Mouse (Mus musculus): ENCODE measurements around the gene Cfap126. TPM values are rescaled to one million over a fixed set of nuclear protein-coding genes. Genes with fewer than 3 reads are reported as not detected.
"Not testable (repeated sequence)": the region's sequence is repeated elsewhere in the genome, so short reads cannot be mapped to it uniquely, and the experiment has no call there.

The Cfap126 gene
- polyA plus RNA-seq (2015; fragmentation: Nextera tagmentation; extraction: Ambion mirVana): 2.9 and 3.0 TPM in 2 replicates

DNA sequence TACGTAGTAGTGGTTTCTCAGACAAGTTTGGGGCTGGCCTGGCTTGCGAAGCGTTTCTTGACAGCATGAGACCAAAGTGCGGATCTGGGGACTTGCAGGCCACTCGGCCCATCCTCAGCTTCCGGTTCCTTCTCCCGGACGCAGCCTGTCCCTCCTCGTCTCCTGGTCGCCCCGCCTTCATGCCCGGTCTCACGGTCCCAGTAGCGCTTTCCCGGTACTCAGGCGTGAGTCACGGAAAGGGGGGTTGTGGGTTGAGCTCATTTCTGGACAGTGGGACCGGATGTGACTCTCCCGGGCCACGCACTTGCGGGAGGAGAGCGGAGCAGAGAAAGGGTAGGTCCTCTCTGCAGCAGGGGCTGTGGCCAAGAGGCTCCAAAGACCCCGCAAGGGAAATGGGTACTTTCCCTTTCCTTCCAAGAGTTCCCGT, at the start of gene Cfap126:
Gene Cfap126, plus strand, starts transcription at position 46 of the 427 bp plus-strand sequence.
- Histone ChIP-seq H3K4me1 (ENCODE audit: insufficient read depth, low read length) (peaks cover 14% of the 10 kb centered on the region), H3K27me3 (ENCODE audit: insufficient read depth, low read length) (no peaks in the 10 kb centered on the region), H3K4me3 (ENCODE audit: low read length) (peak within 1 kb of the TSS; percentile 49), H3K27ac (ENCODE audit: low read length) (peak within 1 kb of the TSS; percentile 75), H3K36me3 (ENCODE audit: insufficient read depth, low read length) (no peaks in the 10 kb centered on the region), H3K4me2 (replicated peaks; ENCODE audit: low read depth, low read length) (peak within 1 kb of the TSS; percentile 58), H3K9ac (replicated peaks; ENCODE audit: low read length) (peak within 1 kb of the TSS; percentile 69), H3K9me3 (ENCODE audit: low read length) (no peaks in the 10 kb centered on the region)
- under 1% methylated on average over 24 of the region's 24 CpGs for WGBS
- peak; percentile 58 for ATAC-seq (ENCODE audit: low FRiP score, low TSS enrichment)

DNA sequence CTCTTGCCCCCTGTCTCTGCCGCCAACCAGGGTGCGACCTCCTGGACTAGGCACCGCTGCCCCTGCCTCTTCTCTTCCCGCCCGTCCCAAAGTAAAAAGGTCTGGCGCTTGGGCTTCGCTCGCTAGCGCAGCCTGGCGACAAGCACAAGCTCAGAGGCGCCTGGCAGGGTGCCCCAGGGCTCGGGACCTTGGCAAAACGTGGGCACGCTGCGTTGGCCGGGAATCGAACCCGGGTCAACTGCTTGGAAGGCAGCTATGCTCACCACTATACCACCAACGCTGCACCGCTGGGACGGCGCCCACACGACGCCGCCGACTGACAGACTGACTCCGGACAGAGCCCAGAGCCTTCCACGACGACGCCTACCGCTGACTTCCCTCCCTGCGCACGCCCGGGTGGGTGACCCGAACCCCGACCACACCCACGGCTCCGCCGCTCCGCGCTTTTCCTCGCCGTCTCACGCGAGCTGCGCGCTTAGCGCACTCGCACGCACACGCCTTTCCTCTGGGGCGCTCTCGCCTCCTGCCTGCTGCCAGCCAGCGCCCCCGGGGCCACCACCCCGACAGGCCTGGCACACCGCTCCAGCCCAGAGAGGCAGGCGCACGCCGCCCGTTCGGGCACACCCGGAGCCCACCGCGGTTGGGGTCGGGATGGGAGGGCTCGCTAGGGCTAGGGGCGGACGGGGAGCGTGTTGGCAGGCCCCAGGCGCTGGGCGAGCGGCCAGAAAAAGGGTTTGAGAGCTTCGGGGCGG, 49.1 kb upstream of the Cfap126 start, which contains the start of gene Fcgr3:
Gene Fcgr3, minus strand, starts transcription at position 445 of the 752 bp plus-strand sequence.
- not testable (repeated sequence) for H3K27ac ChIP-seq (ENCODE audit: low read length); H3K9me3 ChIP-seq (ENCODE audit: low read length); H3K36me3 ChIP-seq (ENCODE audit: insufficient read depth, low read length); H3K4me1 ChIP-seq (ENCODE audit: insufficient read depth, low read length)
- H3K4me2 ChIP-seq (replicated peaks; ENCODE audit: low read depth, low read length): peak within 1 kb of the TSS; percentile 51
- peak within 1 kb of the TSS; percentile 43 for H3K4me3 ChIP-seq (ENCODE audit: low read length)
- peak; percentile 66 for ATAC-seq (ENCODE audit: low FRiP score, low TSS enrichment)
- 1% methylated on average over 40 of the region's 75 CpGs for WGBS
- 0 out of 2 replicates have a peak within 1 kb of the TSS, but pooled peaks have one; percentile 2 for H3K9ac ChIP-seq (replicated peaks; ENCODE audit: low read length)
- peaks cover 27% of the 10 kb centered on the region for H3K27me3 ChIP-seq (ENCODE audit: insufficient read depth, low read length)

DNA sequence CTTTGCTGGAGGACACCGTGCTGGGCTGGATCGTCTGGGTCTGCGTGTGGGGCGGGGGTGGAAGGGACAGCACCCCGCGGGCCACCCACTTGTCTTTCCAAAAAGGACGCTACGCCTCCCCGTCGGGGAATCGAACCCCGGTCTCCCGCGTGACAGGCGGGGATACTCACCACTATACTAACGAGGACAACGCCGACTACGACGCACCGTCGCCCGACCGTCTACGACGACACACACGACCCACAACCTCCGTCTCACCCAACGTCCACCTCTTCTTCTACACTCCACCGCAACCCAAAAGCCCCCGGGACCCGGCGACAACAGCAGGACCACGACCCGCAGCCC, 48.5 kb upstream of the Cfap126 start:
- not testable (repeated sequence) for H3K9me3 ChIP-seq (ENCODE audit: low read length); H3K9ac ChIP-seq (replicated peaks; ENCODE audit: low read length); H3K27ac ChIP-seq (ENCODE audit: low read length); H3K4me1 ChIP-seq (ENCODE audit: insufficient read depth, low read length); H3K36me3 ChIP-seq (ENCODE audit: insufficient read depth, low read length)
- H3K4me2 ChIP-seq (replicated peaks; ENCODE audit: low read depth, low read length): peak overlapping the region; percentile 40
- ATAC-seq (ENCODE audit: low FRiP score, low TSS enrichment): peak; percentile 40
- WGBS: under 1% methylated on average over 15 of the region's 35 CpGs
- H3K27me3 ChIP-seq (ENCODE audit: insufficient read depth, low read length): peaks cover 31% of the 10 kb centered on the region
- peak overlapping the region; percentile 27; the same call in 1 of the 2 replicates for H3K4me3 ChIP-seq (ENCODE audit: low read length)

DNA sequence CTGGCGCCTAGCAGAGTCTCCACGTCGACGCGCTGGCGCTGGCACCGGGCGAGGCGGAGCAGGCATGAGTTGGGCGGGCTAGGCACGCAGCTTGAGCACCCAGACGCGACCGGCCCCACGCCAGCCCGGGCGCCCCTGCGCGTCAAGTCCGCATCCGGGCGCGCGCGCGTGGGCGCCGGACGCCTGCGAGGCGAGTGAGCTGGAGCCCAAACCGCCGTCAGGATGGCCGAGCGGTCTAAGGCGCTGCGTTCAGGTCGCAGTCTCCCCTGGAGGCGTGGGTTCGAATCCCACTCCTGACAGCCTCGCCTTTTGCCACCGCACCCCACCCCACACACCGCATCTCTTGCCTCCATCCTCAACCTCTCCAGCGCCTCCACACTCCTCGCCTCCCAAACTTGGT, 48.0 kb upstream of the Cfap126 start:
- not testable (repeated sequence) for H3K9ac ChIP-seq (replicated peaks; ENCODE audit: low read length); H3K4me1 ChIP-seq (ENCODE audit: insufficient read depth, low read length); H3K9me3 ChIP-seq (ENCODE audit: low read length); H3K27ac ChIP-seq (ENCODE audit: low read length); H3K36me3 ChIP-seq (ENCODE audit: insufficient read depth, low read length)
- WGBS: 7% methylated on average over 26 of the region's 45 CpGs
- Histone ChIP-seq H3K27me3 (ENCODE audit: insufficient read depth, low read length) (peaks cover 31% of the 10 kb centered on the region), H3K4me2 (replicated peaks; ENCODE audit: low read depth, low read length) (peak overlapping the region; percentile 37; the same call in 1 of the 2 replicates), H3K4me3 (ENCODE audit: low read length) (peak overlapping the region; percentile 36)
- peak; percentile 1 for ATAC-seq (ENCODE audit: low FRiP score, low TSS enrichment)

DNA sequence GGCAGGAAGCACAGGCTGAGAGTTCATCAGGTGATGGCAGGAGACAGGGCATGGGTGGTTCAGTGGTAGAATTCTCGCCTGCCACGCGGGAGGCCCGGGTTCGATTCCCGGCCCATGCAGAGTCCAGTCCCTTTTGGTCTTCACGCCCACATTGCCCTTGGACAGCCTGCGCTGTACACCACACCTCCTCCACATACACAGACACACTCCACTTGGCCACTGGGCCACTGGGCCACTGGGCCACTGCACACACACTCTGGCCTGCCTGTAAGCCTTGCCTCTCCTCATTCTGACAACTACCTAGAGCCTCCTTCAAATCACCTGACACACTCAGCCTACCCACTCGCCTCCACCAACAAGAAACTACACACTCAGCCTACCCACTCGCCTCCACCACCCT, 47.1 kb upstream of the Cfap126 start:
- ATAC-seq (ENCODE audit: low FRiP score, low TSS enrichment): peak; percentile 43
- H3K9me3 ChIP-seq (ENCODE audit: low read length); H3K36me3 ChIP-seq (ENCODE audit: insufficient read depth, low read length); H3K4me2 ChIP-seq (replicated peaks; ENCODE audit: low read depth, low read length); H3K4me1 ChIP-seq (ENCODE audit: insufficient read depth, low read length); H3K4me3 ChIP-seq (ENCODE audit: low read length); H3K27ac ChIP-seq (ENCODE audit: low read length); H3K9ac ChIP-seq (replicated peaks; ENCODE audit: low read length): not testable (repeated sequence)
- H3K27me3 ChIP-seq (ENCODE audit: insufficient read depth, low read length): peaks cover 34% of the 10 kb centered on the region
- WGBS: 19% methylated on average over 2 of the region's 10 CpGs

DNA sequence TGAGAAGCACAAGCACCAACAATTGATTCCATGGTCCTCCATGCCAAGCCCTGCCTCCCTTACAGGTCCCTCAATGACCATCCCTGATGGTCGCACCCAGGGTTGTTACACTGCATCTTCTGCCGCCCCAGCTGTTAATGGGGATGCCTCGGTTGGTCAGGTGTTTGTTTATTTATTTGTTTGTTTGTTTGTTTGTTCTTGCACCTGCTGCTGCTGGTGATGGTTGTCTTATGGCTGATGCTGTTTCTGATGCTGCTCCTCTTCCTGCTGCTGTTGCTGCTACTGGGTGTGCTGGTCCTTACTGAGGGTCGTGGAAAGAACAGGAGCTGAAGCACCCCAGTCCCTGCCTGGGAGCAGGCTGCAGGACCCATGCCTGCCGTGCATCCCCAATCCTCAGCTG, 45.8 kb upstream of the Cfap126 start:
- H3K4me3 ChIP-seq (ENCODE audit: low read length); H3K9ac ChIP-seq (replicated peaks; ENCODE audit: low read length); ATAC-seq (ENCODE audit: low FRiP score, low TSS enrichment); H3K36me3 ChIP-seq (ENCODE audit: insufficient read depth, low read length); H3K4me1 ChIP-seq (ENCODE audit: insufficient read depth, low read length); H3K27ac ChIP-seq (ENCODE audit: low read length); H3K4me2 ChIP-seq (replicated peaks; ENCODE audit: low read depth, low read length); H3K9me3 ChIP-seq (ENCODE audit: low read length): not testable (repeated sequence)
- H3K27me3 ChIP-seq (ENCODE audit: insufficient read depth, low read length): peaks cover 34% of the 10 kb centered on the region
- 36% methylated on average over 5 of the region's 5 CpGs for WGBS

DNA sequence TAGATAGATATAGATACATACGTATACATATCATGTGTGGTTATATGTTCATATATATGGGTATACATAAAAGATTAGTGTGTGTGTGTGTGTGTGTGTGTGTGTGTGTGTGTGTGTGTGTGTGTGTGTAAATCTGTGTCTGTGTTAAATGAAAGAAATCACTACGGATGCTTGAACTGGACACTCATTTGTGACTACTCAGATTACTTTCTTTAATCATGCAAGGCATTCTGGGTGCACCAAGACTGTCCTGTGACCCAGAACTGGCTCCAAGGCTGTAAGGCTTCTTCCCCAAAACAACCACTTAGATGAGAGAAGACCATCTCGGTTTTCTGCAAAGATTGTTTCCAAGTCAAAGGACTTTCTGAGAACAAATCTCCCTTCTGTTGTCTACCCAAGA, 44.2 kb upstream of the Cfap126 start:
- Histone ChIP-seq H3K27me3 (ENCODE audit: insufficient read depth, low read length) (peaks cover 29% of the 10 kb centered on the region), H3K4me3 (ENCODE audit: low read length) (0 out of 2 replicates have a peak overlapping the region, but pooled peaks have one; percentile 0)
- H3K9me3 ChIP-seq (ENCODE audit: low read length); H3K9ac ChIP-seq (replicated peaks; ENCODE audit: low read length); H3K36me3 ChIP-seq (ENCODE audit: insufficient read depth, low read length); H3K27ac ChIP-seq (ENCODE audit: low read length); H3K4me2 ChIP-seq (replicated peaks; ENCODE audit: low read depth, low read length); H3K4me1 ChIP-seq (ENCODE audit: insufficient read depth, low read length); ATAC-seq (ENCODE audit: low FRiP score, low TSS enrichment): not testable (repeated sequence)
- WGBS: 48% methylated on average over 3 of the region's 3 CpGs

DNA sequence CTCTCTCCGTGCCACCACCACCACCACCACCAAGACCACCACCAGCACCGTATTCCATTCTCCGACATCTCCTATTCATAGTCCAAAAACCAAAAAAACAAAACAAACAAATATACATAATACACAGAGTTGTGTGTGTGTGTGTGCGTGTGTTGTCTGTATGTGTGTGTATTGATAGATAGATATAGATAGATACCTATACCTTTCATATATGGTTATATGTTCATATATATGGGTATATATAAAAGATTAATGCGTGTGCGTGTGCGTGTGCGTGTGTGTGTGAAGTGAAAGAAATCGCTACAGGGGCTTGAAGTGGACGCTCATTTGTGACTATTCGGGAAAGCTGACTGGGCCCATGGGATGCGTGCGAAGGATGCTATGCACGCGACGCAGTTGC, 42.8 kb upstream of the Cfap126 start:
- H3K9ac ChIP-seq (replicated peaks; ENCODE audit: low read length); ATAC-seq (ENCODE audit: low FRiP score, low TSS enrichment); H3K4me2 ChIP-seq (replicated peaks; ENCODE audit: low read depth, low read length); H3K4me1 ChIP-seq (ENCODE audit: insufficient read depth, low read length); H3K9me3 ChIP-seq (ENCODE audit: low read length); H3K27ac ChIP-seq (ENCODE audit: low read length); H3K36me3 ChIP-seq (ENCODE audit: insufficient read depth, low read length); H3K4me3 ChIP-seq (ENCODE audit: low read length): not testable (repeated sequence)
- WGBS: 26% methylated on average over 11 of the region's 16 CpGs
- peaks cover 26% of the 10 kb centered on the region for H3K27me3 ChIP-seq (ENCODE audit: insufficient read depth, low read length)

DNA sequence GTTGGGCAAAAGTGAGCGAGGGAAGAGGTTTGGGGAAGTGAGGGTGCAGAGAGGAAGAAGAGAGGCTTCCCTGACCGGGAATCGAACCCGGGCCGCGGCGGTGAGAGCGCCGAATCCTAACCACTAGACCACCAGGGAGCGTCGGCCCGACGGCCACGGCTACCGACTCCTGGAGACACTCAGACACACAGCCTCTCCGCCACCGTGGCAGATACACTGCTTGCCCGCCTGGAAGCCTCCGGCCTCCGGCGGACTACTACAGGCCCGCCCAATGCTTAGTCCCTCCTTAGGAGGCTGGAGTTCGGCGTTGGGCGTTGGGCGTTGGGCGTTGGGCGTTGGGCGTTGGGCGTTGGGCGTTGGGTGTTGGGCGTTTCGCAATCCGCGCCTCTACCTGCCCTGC, 42.0 kb upstream of the Cfap126 start:
- 0 out of 2 replicates have a peak overlapping the region, but pooled peaks have one; percentile 10 for H3K4me2 ChIP-seq (replicated peaks; ENCODE audit: low read depth, low read length)
- H3K27me3 ChIP-seq (ENCODE audit: insufficient read depth, low read length): peaks cover 23% of the 10 kb centered on the region
- H3K9me3 ChIP-seq (ENCODE audit: low read length); H3K9ac ChIP-seq (replicated peaks; ENCODE audit: low read length); H3K27ac ChIP-seq (ENCODE audit: low read length); H3K4me1 ChIP-seq (ENCODE audit: insufficient read depth, low read length); H3K36me3 ChIP-seq (ENCODE audit: insufficient read depth, low read length); H3K4me3 ChIP-seq (ENCODE audit: low read length): not testable (repeated sequence)
- peak; percentile 57 for ATAC-seq (ENCODE audit: low FRiP score, low TSS enrichment)
- no CpG with 5 or more reads among the region's 35 CpGs for WGBS

DNA sequence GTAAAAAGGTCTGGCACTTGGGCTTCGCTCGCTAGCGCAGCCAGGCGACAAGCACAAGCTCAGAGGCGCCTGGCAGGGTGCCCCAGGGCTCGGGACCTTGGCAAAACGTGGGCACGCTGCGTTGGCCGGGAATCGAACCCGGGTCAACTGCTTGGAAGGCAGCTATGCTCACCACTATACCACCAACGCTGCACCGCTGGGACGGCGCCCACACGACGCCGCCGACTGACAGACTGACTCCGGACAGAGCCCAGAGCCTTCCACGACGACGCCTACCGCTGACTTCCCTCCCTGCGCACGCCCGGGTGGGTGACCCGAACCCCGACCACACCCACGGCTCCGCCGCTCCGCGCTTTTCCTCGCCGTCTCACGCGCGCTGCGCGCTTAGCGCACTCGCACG, 41.5 kb upstream of the Cfap126 start:
- peaks cover 25% of the 10 kb centered on the region for H3K27me3 ChIP-seq (ENCODE audit: insufficient read depth, low read length)
- H3K4me3 ChIP-seq (ENCODE audit: low read length); H3K27ac ChIP-seq (ENCODE audit: low read length); H3K9me3 ChIP-seq (ENCODE audit: low read length); H3K4me1 ChIP-seq (ENCODE audit: insufficient read depth, low read length); H3K36me3 ChIP-seq (ENCODE audit: insufficient read depth, low read length); H3K9ac ChIP-seq (replicated peaks; ENCODE audit: low read length); H3K4me2 ChIP-seq (replicated peaks; ENCODE audit: low read depth, low read length): not testable (repeated sequence)
- ATAC-seq (ENCODE audit: low FRiP score, low TSS enrichment): peak; percentile 44
- no CpG with 5 or more reads among the region's 45 CpGs for WGBS
